Mouse (Mus musculus): ENCODE data around the gene Cwc25. TPM values are rescaled to one million over a fixed set of nuclear protein-coding genes. Genes with fewer than 3 reads are reported as not detected.
"Not testable (repeated sequence)": the region's sequence is repeated elsewhere in the genome, so short reads cannot be mapped to it uniquely, and the experiment has no call there.

The Cwc25 gene
- total RNA-seq, 4 experiments from 2014 or later = 3.2 to 5.9 (median 4.7) TPM

DNA sequence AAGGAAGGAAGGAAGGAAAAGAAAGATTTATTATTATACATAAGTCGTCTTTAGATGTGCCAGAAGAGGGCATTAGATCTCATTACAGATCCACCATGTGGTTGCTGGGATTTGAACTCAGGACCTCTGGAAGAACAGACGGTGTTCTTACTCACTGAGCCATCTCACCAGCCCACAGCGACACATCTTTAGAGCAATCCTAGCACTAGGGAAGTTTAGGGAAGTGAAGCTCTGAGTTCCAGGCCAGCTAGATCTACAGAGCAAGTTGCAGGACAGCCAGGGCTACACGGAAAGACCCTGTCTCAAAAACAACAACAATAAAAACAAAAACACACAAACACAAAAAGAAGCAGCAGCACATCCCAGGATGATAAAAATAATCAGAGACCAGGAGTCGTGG lies 31.5 kb downstream of the Cwc25 start:
- DNase-seq (ENCODE audit: low spot score in 2 of 2) = not testable (repeated sequence)

DNA sequence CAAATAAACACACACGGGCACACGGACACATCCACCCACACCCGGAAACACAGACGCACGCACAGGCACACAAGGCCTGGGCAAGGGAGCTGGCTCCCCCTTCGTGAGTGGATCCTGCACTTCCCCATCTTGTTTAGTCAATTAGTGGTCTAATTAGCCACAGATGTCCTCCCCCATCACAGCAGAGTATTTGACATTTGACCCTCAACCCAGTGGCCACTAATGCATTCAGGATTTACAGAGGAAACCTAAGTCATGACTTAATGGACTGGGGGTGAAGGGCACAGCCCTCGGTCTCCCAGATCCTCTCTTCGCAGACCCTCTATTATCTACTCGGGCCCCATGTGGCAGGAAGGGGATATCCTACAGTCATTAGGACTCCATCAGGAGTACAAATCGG lies 32.7 kb downstream of the Cwc25 start:
- no peak for DNase-seq (ENCODE audit: low spot score in 2 of 2)

DNA sequence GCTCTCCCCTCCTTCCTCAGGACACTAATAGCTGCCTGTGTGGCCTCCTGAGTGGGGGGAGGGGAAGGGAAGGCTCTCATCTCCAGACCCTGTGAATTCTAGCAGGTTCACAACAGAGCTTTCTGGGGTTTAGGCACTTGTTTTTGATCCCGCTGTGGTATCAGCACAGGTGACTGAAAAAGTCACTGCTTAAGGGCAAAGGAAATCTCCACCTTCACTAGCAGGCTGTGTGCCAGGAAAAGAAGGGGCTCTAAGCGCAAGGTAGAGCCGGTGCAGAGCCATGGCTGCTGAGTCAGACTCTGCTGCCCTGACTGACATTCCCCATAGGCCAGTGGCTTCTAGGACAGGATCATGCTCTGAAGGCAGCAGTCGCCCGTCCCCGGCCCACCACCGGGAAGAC lies 37.6 kb downstream of the Cwc25 start:
- DNase-seq (ENCODE audit: low spot score in 2 of 2) = peak in 1 of 2 experiments; percentile 13

DNA sequence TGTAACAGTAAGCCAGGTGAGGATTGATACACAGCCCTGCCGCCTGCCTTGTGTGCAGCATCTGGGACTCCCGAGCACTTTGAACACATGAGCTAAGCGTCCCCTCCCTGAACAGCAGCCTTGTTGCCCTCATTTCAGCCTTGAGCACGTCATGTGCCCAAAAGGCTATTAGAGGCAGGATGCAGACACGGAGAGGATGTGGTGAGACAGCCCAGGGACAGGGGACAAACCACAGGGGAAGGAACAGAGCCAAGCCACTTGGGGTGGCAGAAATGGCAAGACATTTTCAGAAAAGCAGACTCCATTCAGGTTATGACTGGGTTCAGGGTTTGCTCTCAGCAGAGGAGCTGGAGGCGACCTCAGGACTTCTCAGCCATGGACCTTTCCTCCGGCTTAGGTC lies 38.0 kb downstream of the Cwc25 start:
- DNase-seq (ENCODE audit: low spot score in 2 of 2) = no peak

DNA sequence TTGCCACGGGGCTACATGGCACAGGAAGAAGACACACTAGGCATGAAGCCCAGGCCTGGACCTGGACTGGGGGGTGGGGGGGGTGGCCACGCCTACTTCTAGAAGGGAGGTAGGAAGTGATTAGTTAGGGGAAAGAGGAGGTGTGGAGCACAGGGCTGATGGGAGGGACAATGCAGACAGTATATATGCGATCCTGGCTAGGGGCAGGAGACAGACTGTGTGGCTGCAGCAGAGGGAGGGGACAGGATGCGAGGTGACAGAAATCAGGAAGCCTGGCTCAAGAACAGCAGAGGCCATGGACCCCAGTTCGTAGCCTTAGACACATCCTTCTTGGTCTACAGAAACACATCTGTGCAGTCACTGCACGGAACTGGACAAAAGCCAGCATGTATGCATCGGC lies 42.6 kb downstream of the Cwc25 start:
- DNase-seq (ENCODE audit: low spot score in 2 of 2) = no peak

DNA sequence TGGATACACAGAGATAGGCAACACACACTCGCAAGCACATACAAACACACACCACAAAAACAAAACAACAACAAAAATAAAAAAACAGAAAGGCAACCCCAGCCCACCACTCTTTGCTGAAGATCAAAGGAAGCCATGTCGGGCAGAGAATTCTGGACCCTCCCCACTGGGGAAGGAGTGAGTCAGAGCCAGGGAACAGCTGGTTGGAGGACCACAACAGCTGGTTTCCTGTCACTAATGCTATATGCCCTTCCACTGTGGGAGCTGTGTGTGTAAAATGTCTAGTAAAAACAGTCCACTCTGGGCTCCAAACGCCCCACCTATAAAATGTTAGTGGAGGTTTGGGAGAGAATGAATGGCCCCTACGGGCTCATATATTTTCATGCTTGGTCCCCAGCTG lies 45.0 kb downstream of the Cwc25 start:
- no peak for DNase-seq (ENCODE audit: low spot score in 2 of 2)

DNA sequence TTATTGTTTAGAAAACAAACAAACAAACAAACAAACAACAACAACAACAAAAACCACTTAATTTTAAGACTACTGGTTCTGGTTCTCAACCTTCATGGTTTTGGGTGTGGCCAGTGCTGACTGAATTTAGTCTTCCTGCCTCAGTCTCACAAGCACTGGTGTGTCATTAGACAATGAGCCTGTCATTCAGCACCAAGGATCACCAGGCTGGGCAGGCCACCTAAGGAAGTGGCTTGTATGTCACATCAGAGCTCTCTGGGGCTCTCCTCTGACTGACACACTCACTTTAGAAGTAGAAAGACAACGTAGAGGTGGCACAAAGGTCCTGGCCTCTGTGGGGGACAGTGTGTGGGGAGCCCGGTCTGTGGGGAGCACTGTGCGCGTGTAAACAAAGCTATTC lies 47.3 kb downstream of the Cwc25 start:
- no peak for DNase-seq (ENCODE audit: low spot score in 2 of 2)

DNA sequence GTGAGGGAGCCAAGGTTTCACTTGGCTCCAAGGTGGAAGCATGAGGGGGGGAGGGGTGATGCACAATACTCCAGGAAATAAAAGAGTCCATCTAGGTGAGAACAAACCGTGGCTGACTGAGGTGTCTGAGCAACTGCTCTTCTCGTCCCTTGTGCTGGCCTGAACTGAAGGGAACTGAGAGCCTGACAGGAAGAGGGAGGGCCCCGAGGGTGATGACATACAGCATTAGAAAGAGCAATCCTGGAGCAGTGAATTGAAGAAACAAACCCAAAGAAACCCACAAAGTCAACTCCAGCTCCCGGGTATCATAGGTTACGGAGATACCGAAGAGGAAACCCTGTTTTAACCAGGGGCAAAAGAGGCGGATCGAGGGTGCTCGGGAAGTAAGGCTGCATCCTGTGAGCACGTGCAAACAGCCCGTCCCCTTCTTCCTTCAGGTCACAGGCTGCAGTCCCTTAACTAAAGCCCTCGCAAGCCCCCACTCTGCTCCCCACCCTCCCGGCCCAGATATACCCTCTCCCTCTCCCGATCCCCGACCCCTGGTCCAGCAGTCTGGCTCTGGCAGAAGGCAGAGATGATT lies 48.0 kb downstream of the Cwc25 start:
- DNase-seq (ENCODE audit: low spot score in 2 of 2) = no peak

DNA sequence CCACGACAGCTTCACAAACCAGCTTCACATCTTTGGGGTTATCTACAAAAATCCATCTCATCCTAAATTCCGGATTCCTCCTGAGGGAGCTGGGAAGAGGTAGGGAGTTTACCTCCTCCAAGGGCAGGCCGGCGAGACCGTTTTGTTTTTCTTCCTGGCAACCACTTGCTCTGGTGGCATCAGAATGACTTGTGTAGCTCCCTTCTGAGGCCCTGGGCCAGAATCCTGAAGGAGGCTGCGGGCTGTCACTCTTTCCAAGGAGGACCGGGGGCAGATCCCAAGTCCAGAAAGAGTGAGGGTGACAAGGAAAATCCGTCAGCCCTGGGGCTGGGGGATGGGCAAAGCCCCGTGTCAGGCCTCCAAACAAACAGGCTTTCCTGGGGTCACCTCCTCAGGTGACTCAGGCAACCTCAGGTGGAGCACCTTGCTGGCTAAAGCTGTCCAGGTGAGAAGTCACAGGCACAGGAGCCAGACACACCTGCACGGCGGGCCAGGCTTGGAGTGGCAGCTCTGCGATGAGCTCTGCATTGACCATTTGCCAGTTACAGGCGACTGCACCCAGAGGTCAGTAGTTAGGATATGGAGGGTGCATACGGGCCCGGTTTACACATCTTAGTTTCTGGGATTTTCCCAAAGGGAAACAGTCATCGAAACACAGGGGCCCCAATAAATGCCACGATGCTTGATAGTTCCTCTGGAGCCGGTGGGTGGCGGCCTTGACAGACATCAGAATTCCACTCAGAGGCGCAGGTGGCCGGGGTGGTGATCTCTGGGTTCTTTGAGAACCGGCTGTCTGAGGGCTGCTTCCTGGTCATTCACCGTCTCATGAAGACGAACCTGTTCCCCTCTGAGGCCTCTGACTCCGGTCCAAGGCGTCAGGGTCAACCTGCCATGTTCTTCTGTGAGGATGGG lies 48.7 kb downstream of the Cwc25 start:
- DNase-seq (ENCODE audit: low spot score in 2 of 2) = peak in 1 of 2 experiments; percentile 17

DNA sequence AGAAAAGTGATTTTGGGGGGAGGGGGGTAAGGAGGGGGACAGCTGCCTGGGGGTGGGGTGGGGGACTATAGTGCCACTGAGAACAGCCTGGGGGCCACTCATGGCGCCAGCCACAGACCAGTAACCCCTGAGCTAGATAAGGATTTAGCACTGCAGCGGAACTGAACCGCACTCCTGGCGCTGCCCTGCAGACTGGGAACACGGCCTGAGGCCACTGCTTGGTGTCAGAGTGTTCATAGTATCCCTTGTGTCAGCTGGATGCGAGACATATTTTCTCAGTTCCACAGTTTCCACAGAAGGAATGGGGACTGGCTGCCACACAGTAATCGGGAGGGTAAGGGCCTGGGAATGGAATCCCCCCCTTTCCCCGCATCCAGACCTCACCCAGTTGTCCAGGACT lies 50.3 kb downstream of the Cwc25 start:
- DNase-seq (ENCODE audit: low spot score in 2 of 2) = peak in 1 of 2 experiments; percentile 42

DNA sequence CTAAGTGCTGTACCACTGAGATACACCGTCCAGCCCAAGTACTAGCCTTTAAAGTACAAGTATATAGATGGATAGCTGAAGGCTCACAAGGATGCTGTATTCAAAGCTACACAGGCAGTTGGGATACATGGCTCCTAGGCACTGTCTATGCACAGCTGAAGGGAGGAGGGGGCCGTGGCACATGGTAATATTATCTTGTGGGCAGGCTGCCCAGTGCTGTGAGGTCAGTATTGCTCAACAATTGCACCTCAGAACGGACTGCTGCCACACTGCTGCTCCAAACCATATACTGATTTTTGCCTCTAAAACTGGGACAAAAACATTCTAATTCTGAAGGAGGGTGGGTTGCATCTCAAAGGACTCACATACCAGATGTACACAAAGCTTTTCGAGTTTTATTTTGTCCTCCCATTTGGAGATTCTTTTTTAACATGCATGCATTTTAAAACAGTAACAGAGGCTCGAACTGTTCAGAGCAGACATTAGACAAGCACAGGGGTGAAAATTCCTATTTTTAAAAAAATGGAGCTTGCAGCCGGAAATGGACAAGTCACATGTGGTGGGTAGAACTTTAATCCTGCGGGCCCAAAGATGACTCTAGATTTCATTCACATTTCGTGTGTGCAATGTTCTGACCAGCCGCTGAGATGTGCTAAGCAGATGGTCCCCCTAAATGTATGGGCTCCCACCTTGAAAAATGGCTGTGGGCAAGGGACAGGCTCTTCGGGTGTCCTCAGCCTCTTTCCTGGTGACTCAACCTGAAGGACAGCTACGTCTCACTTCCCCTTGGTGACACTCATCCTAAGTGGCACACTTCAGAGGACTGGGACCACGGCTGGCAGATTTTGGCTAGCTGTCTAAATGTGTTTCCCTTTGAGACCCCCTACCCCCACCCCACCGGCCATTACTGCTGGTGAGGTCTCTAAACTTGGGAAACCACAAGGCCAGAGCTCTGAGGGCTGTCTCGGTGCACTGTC lies 51.3 kb downstream of the Cwc25 start:
- DNase-seq (ENCODE audit: low spot score in 2 of 2) = peak in 1 of 2 experiments; percentile 59

DNA sequence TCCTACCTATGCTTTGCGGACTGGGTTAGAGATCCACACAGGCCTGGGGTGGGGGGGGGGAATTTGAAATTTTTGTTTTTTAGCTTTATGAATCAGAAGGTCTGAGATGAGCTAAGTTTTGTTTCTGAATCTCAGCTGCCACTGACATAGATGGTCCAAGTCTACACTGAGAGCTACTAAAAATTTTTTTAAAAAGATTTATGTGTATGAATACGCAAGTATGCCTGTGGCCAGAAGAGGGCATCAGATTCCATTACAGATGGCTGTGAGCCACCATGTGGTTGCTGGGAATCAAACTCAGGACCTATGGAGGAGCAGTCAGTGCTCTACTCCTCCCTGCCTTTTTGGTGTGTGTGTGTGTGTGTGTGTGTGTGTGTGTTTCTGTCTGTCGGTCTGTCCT lies 52.0 kb downstream of the Cwc25 start:
- DNase-seq (ENCODE audit: low spot score in 2 of 2) = no peak

DNA sequence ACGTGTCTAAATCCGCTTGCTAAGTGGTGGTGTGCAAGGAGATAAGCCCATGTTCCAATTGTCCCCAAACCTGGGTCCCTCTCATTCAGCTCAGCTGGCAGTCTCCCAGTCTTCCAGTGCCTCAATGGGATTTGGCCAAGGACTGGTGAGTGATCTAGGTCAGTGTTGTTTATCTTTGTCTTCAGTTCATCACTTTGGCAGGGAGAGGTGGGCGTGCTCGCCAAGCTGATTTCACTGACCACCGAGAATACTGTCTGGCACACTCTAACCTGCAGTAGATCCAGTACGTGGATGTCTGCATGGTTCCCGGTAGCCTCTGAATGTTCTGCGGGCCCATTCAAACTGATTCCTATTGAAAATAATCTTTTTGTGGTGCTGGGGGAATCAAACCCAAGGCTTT lies 52.5 kb downstream of the Cwc25 start:
- DNase-seq (ENCODE audit: low spot score in 2 of 2) = peak; percentile 63 to 74

DNA sequence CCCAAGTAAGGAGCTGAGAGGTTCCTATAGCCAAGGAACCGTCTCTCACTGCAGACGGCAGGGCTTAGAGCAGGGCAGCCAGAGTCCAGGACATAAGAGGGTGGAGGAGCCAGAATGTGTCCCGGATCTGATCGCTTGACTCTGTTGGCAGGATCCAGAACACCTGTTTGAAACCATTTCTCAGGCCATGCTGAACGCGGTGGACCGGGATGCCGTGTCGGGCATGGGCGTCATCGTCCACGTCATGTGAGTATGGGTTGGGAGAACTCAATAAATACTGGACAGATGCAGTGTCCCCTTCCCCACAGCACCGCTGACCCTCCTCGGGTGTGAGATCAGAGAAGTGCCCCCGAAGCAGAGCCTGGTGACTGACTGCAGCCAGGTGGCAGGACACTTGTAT lies 54.1 kb downstream of the Cwc25 start:
- peak; percentile 53 for DNase-seq (ENCODE audit: low spot score in 2 of 2)

DNA sequence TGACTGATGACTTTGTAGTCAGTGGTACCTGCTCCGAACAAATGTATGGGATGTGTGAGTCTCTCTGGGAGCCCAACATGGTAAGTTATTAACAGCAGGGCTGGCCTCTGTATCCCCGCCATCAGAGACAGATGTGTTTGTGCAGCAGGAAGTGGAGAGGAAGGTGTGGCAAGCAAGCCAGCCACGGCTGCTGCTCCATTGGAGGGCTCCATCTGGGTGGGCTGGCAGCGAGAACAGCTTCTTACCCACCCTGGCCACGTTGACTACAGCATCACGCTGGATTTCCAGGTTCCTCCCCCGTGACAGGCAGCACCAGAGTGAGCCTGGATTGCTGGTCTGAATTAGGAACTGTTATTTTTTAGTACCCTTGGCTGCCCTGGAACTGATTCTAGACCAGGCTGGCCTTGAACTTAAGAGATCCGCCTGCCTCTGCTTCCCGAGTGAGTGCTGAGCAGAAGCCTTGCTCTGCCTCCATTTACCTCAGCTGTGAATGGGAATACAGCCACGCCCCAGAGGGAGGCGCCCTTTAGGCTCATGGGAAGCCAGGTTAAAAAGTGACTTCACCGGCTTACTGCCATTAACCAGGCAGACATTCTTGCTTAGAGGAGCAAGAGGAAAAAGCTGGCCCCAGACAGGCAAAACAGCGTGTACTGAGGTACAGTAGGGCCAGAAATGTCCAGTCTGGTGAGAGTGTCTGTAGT lies 55.0 kb downstream of the Cwc25 start:
- DNase-seq (ENCODE audit: low spot score in 2 of 2) = no peak

DNA sequence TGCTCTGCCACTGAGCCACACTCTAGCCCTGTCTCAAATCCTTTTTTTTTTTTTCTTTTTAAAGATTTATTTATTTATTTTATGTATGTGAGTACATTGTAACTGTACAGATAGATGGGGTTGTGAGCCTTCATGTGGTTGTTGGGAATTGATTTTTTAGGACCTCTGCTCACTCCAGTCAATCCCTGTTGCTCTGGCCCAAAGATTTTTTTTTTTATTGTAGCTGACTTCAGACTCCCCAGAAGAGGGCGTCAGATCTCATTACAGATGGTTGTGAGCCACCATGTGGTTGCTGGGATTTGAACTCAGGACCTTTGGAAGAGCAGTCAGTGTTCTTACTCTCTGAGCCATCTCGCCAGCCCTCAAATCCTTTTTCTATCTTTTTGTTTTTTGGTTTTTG lies 56.3 kb downstream of the Cwc25 start:
- not testable (repeated sequence) for DNase-seq (ENCODE audit: low spot score in 2 of 2)

DNA sequence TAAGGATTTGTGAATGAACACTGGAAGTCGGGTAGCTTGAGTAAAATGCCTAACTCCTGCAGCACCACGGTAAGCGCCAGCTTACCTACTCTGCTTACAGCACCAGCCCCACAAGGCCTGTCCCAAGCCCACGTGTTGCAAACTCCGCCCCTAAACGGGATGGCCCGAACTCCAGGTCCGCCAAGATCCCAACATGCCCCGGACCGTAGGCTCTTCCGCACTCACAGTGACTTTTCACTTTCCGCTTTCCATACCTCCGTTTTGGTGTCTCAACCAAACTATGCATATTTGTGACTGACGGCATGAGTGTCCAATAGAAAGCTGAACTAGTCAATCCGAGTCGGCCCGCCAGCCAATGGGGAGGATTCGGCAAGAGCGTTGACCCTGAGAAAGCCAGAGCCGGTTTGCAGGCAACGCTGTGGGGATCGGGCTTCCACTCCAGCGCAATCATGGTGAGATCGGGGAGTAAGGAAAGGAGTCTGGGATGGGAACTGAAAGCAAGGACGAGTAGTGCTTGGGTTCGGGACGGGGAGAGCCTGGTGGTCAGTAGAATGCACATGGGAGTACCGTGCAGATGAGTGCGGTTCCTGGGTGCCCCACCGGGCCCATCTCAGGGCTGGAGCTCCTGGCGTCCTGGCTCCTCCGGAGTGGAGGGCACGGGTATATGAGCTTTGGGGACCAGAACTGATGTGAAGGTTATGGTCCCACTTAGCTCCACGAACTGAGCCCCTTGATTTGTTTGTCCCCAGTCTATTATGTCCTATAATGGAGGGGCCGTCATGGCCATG lies 63.1 kb downstream of the Cwc25 start, which contains the start of gene Psmb3:
Gene Psmb3 (plus strand): TSS at position 361 of the 788 bp plus-strand sequence.
- peak; percentile 98 to 100 for DNase-seq (ENCODE audit: low spot score in 2 of 2)

DNA sequence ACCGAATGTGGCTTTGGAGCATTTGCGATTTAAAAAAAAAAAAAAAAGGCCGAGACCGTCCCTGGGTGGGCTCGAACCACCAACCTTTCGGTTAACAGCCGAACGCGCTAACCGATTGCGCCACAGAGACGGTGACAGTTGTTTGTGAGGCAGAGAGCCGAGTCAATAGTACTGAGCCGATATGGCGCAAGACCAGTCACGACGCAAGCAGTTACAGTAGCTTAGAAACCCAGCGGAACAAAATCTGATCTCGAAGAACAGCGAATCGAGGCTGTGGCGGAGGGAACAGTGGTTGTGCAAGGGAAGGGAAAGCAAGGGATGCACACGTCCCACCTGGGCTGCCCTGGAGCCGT lies 64.0 kb downstream of the Cwc25 start:
- DNase-seq (ENCODE audit: low spot score in 2 of 2) = peak; percentile 81 to 83

DNA sequence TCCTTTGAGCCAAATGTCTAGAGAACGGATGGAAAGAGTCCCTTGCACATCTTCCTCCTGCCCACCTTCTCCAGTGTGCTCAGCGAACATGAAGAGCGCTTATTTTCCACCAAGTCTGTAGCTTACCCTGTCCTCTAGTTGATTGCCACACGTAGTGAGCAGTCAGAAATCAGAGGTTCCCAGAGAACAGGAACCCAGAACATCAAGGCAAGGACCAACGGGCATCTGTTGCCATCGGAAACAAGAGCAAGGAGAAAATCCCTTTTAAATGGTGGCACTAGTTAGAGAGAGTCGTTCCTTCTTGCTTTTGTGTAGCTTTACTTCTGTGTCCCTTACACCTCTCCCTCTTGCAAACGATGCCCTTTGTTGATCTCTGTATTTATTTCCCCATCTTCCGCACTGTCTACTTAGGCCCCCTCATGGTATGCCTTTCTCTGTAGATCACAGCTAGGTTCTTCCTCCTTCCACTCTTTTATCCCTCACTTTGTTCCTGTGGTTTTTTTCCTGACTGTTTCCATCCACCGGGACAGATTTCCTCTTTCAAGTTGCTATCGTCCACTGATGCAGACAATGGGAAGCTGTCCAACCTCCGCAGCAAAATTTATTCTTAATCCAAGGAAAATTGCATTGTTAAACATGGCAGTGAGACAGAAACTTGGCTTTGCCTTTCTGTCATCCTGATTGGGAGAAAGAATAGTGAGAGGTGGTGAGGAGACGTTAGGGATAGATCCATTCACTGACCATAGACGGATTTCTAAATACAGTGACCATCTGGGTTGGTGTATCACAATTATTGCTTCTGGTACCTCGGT lies 64.6 kb downstream of the Cwc25 start:
- DNase-seq (ENCODE audit: low spot score in 2 of 2) = no peak

Data from gastrocnemius, adult 8-10 months (tissue).